Comparison of ENCODE assay signal across 20 mouse cellular contexts in the genomic region with DNA sequence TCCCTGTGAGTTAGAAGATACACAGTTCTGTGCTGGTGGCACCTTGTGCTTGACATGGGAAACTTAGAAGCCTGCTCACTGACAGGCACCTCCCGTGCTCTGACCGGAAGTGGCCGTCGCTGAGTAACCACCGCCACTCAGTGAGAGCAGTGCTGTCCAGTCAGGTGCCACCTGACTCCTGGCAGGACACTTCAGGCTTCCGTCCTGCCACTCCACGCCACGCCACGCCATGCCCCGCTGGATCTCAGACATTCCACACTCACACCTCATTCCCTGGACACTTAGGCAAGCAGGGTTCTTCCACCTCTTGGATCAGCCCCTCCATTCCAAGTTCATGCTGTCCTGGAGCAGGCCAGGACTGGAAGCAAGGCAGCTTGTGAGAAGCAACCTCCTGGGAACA. TPM values are rescaled to one million over a fixed set of nuclear protein-coding genes. Genes with fewer than 3 reads are reported as not detected.
DNase-seq lines count a peak whose midpoint lies in the region; ATAC-seq and TF ChIP-seq lines count a peak whose summit lies in the region.
"Had no signal": no experiment of that assay in that cellular context is flagged by ENCODE, and none has a peak within 500 bp of the region (broad histone marks: within the 10 kb centered on the region; RNA-seq: fewer than 3 reads in every experiment).

No protein-coding gene starts in this region.

- H3K27me3 ChIP-seq in heart, embryonic 10.5 days (ENCODE audit: insufficient read depth, poor library complexity, severe bottlenecking), result no peaks in the 10 kb centered on the region
- H3K27me3 ChIP-seq in heart, embryonic 12.5 days (replicated peaks), result no peaks in the 10 kb centered on the region
- no peaks in the 10 kb centered on the region for H3K27me3 ChIP-seq in liver, embryonic 15.5 days
- H3K27me3 ChIP-seq in lung, postnatal 0 days (replicated peaks; ENCODE audit: insufficient read depth, low read length), result no peaks in the 10 kb centered on the region
- H3K27me3 ChIP-seq in stomach, embryonic 15.5 days (replicated peaks), result no peaks in the 10 kb centered on the region
- no peaks in the 10 kb centered on the region for H3K27me3 ChIP-seq in neural tube, embryonic 15.5 days (replicated peaks)
- H3K27me3 ChIP-seq: intestine, embryonic 15.5 days; limb, embryonic 12.5 days; midbrain, embryonic 13.5 days had no signal

- DNase-seq in heart, embryonic 10.5 days (ENCODE audit: low spot score), result no peak
- peak; percentile 76 for DNase-seq in lung, postnatal 0 days (ENCODE audit: low spot score)
- no peak for DNase-seq in layer of hippocampus, adult 18-20 months (ENCODE audit: low spot score in 2 of 2)
- DNase-seq in MN1 (ENCODE audit: low spot score), result no peak
- DNase-seq: adrenal gland, postnatal 25 days; cerebellum, adult 11-12 months; cerebellum, postnatal 25 days; embryo, embryonic 11 days; forebrain, postnatal 0 days; heart, postnatal 10 days; kidney, postnatal 4 days; right cerebral cortex, postnatal 25 days had no signal

- no peaks in the 10 kb centered on the region for H3K9me3 ChIP-seq in heart, embryonic 10.5 days
- H3K9me3 ChIP-seq in heart, embryonic 12.5 days (replicated peaks), result no peaks in the 10 kb centered on the region
- H3K9me3 ChIP-seq in liver, embryonic 15.5 days (replicated peaks), result no peaks in the 10 kb centered on the region
- no peaks in the 10 kb centered on the region for H3K9me3 ChIP-seq in lung, postnatal 0 days (ENCODE audit: low read length)
- H3K9me3 ChIP-seq in stomach, embryonic 15.5 days, result no peaks in the 10 kb centered on the region
- no peaks in the 10 kb centered on the region for H3K9me3 ChIP-seq in neural tube, embryonic 15.5 days (replicated peaks)
- H3K9me3 ChIP-seq: intestine, embryonic 15.5 days; limb, embryonic 12.5 days; midbrain, embryonic 13.5 days had no signal

- 91% methylated on average over 10 of the region's 10 CpGs for WGBS in heart, embryonic 10.5 days
- 73% methylated on average over 10 of the region's 10 CpGs for WGBS in heart, embryonic 12.5 days
- WGBS in liver, embryonic 15.5 days (ENCODE audit: insufficient replicate concordance), result 82% methylated on average over 10 of the region's 10 CpGs
- WGBS in lung, postnatal 0 days, result 47% methylated on average over 10 of the region's 10 CpGs
- WGBS in stomach, embryonic 15.5 days, result 88% methylated on average over 10 of the region's 10 CpGs
- 98% methylated on average over 10 of the region's 10 CpGs for WGBS in neural tube, embryonic 15.5 days

- no peak overlapping the region for H3K9ac ChIP-seq in heart, embryonic 12.5 days
- H3K9ac ChIP-seq in liver, embryonic 15.5 days, result no peak overlapping the region
- no peak overlapping the region for H3K9ac ChIP-seq in lung, postnatal 0 days (replicated peaks; ENCODE audit: low read depth)
- no peak overlapping the region for H3K9ac ChIP-seq in stomach, embryonic 15.5 days
- no peak overlapping the region for H3K9ac ChIP-seq in neural tube, embryonic 15.5 days (replicated peaks)
- H3K9ac ChIP-seq: forebrain, postnatal 0 days; hindbrain, embryonic 14.5 days; intestine, embryonic 15.5 days; limb, embryonic 12.5 days; midbrain, embryonic 13.5 days had no signal

- no peak for TF ChIP-seq CTCF in lung, postnatal 0 days (IDR thresholded peaks at IDR 0.05)

- H3K27ac ChIP-seq in heart, embryonic 10.5 days, result 0 out of 2 replicates have a peak overlapping the region, but pooled peaks have one; percentile 44
- no peak overlapping the region for H3K27ac ChIP-seq in heart, embryonic 12.5 days (ENCODE audit: poor library complexity, severe bottlenecking)
- H3K27ac ChIP-seq in liver, embryonic 15.5 days (replicated peaks), result peak overlapping the region; percentile 49
- H3K27ac ChIP-seq in lung, postnatal 0 days (ENCODE audit: low read length), result peak overlapping the region; percentile 72
- H3K27ac ChIP-seq in stomach, embryonic 15.5 days, result peak overlapping the region; percentile 57; the same call in 1 of the 2 replicates
- no peak overlapping the region for H3K27ac ChIP-seq in neural tube, embryonic 15.5 days (replicated peaks)
- H3K27ac ChIP-seq: hindbrain, embryonic 14.5 days; limb, embryonic 12.5 days; midbrain, embryonic 13.5 days had no signal

- peaks cover 40% of the 10 kb centered on the region for H3K4me1 ChIP-seq in heart, embryonic 10.5 days
- H3K4me1 ChIP-seq in heart, embryonic 12.5 days (replicated peaks), result peaks cover 31% of the 10 kb centered on the region
- peaks cover 45% of the 10 kb centered on the region for H3K4me1 ChIP-seq in liver, embryonic 15.5 days (replicated peaks)
- peaks cover 8% of the 10 kb centered on the region for H3K4me1 ChIP-seq in lung, postnatal 0 days (ENCODE audit: insufficient read depth, low read depth, low read length)
- H3K4me1 ChIP-seq in stomach, embryonic 15.5 days, result peaks cover 13% of the 10 kb centered on the region
- H3K4me1 ChIP-seq in neural tube, embryonic 15.5 days, result no peaks in the 10 kb centered on the region
- H3K4me1 ChIP-seq: intestine, embryonic 15.5 days; limb, embryonic 12.5 days; midbrain, embryonic 13.5 days had no signal

- H3K36me3 ChIP-seq in heart, embryonic 10.5 days, result peaks cover 68% of the 10 kb centered on the region
- H3K36me3 ChIP-seq in heart, embryonic 12.5 days, result peaks cover 64% of the 10 kb centered on the region
- peaks cover 53% of the 10 kb centered on the region for H3K36me3 ChIP-seq in liver, embryonic 15.5 days (replicated peaks)
- peaks cover 49% of the 10 kb centered on the region for H3K36me3 ChIP-seq in lung, postnatal 0 days (ENCODE audit: insufficient read depth, low read length)
- peaks cover 30% of the 10 kb centered on the region for H3K36me3 ChIP-seq in stomach, embryonic 15.5 days
- peaks cover 62% of the 10 kb centered on the region for H3K36me3 ChIP-seq in neural tube, embryonic 15.5 days

- TF ChIP-seq EP300 in lung, postnatal 0 days (IDR thresholded peaks at IDR 0.05), result no peak

- no peak overlapping the region for H3K4me2 ChIP-seq in heart, embryonic 12.5 days
- H3K4me2 ChIP-seq in liver, embryonic 15.5 days, result no peak overlapping the region
- no peak overlapping the region for H3K4me2 ChIP-seq in lung, postnatal 0 days (replicated peaks; ENCODE audit: low read depth, low read length)
- no peak overlapping the region for H3K4me2 ChIP-seq in stomach, embryonic 15.5 days
- H3K4me2 ChIP-seq in neural tube, embryonic 15.5 days, result no peak overlapping the region
- H3K4me2 ChIP-seq: hindbrain, embryonic 14.5 days; intestine, embryonic 15.5 days; limb, embryonic 12.5 days; midbrain, embryonic 13.5 days had no signal

- no peak overlapping the region for H3K4me3 ChIP-seq in heart, embryonic 10.5 days
- H3K4me3 ChIP-seq in heart, embryonic 12.5 days, result no peak overlapping the region
- no peak overlapping the region for H3K4me3 ChIP-seq in liver, embryonic 15.5 days (replicated peaks)
- no peak overlapping the region for H3K4me3 ChIP-seq in lung, postnatal 0 days (ENCODE audit: low read depth, low read length)
- H3K4me3 ChIP-seq in stomach, embryonic 15.5 days (replicated peaks), result no peak overlapping the region
- H3K4me3 ChIP-seq in neural tube, embryonic 15.5 days (replicated peaks), result no peak overlapping the region
- H3K4me3 ChIP-seq: intestine, embryonic 15.5 days; limb, embryonic 12.5 days; midbrain, embryonic 13.5 days had no signal

- ATAC-seq in heart, embryonic 12.5 days (ENCODE audit: insufficient number of reproducible peaks, low FRiP score), result no peak
- no peak for ATAC-seq in liver, embryonic 15.5 days (ENCODE audit: insufficient read depth)
- ATAC-seq in lung, postnatal 0 days, result peak; percentile 80
- ATAC-seq in stomach, embryonic 15.5 days (ENCODE audit: insufficient read depth, low FRiP score, low read depth), result no peak
- no peak for ATAC-seq in neural tube, embryonic 15.5 days (ENCODE audit: low FRiP score)
- ATAC-seq: forebrain, postnatal 0 days; midbrain, embryonic 13.5 days had no signal

RNA-seq across cellular contexts. Expression of a gene that starts 32.1 kb away (rescaled TPM):
- polyA plus RNA-seq in heart, embryonic 10.5 days (2016; fragmentation: Nextera tagmentation; extraction: Ambion mirVana), result 1.3 and 2.5 TPM in 2 replicates
- 1.3 and 1.5 TPM in 2 replicates for polyA plus RNA-seq in heart, embryonic 12.5 days (2016; fragmentation: Nextera tagmentation; extraction: Ambion mirVana)
- 1.2 and 1.4 TPM in 2 replicates for polyA plus RNA-seq in liver, embryonic 15.5 days (2015; fragmentation: Nextera tagmentation; extraction: Ambion mirVana)
- polyA plus RNA-seq in lung, postnatal 0 days (2015; fragmentation: Nextera tagmentation; extraction: Ambion mirVana), result 1.00 and 1.1 TPM in 2 replicates
- 3.5 and 4.5 TPM in 2 replicates for polyA plus RNA-seq in stomach, embryonic 15.5 days (2015; fragmentation: Nextera tagmentation; extraction: Ambion mirVana)
- total RNA-seq in layer of hippocampus, adult 18-20 months (2021), result under 1 TPM in 1 of 2 experiments, not detected in 1; 0.52 TPM
- 0.47 and 0.66 TPM in 2 replicates for polyA plus RNA-seq in neural tube, embryonic 15.5 days (2015; fragmentation: Nextera tagmentation; extraction: Ambion mirVana)

RNA-seq across cellular contexts. Expression of a gene that starts 46.4 kb away (rescaled TPM):
- polyA plus RNA-seq in heart, embryonic 10.5 days (2016; fragmentation: Nextera tagmentation; extraction: Ambion mirVana), result 45.3 and 58.3 TPM in 2 replicates
- polyA plus RNA-seq in heart, embryonic 12.5 days (2016; fragmentation: Nextera tagmentation; extraction: Ambion mirVana), result 59.5 and 63.3 TPM in 2 replicates
- 25.6 and 31.1 TPM in 2 replicates for polyA plus RNA-seq in liver, embryonic 15.5 days (2015; fragmentation: Nextera tagmentation; extraction: Ambion mirVana)
- polyA plus RNA-seq in lung, postnatal 0 days (2015; fragmentation: Nextera tagmentation; extraction: Ambion mirVana), result 81.2 and 94.5 TPM in 2 replicates
- 52.8 and 54.8 TPM in 2 replicates for polyA plus RNA-seq in stomach, embryonic 15.5 days (2015; fragmentation: Nextera tagmentation; extraction: Ambion mirVana)
- 10 to 100 TPM; 64.8 to 68.8 TPM for total RNA-seq in layer of hippocampus, adult 18-20 months (2021)
- polyA plus RNA-seq in neural tube, embryonic 15.5 days (2015; fragmentation: Nextera tagmentation; extraction: Ambion mirVana), result 69.6 and 71.7 TPM in 2 replicates

Comparison
In these comparisons a context has a peak if more than half of its experiments do, and no peak if none do; other contexts are left out.
1. H3K27ac ChIP-seq: peak in heart, embryonic 10.5 days (single experiment), liver, embryonic 15.5 days (single experiment), lung, postnatal 0 days (single experiment) and stomach, embryonic 15.5 days (single experiment); none in heart, embryonic 12.5 days (single experiment) and neural tube, embryonic 15.5 days (single experiment).